Mouse (Mus musculus) hindbrain, embryonic 12.5 days (tissue): ENCODE measurements at regions not wholly inside any gene's neighbourhood (a gene's known extent, or its start where the extent isn't known, plus 50 kb on each side); places are given as distances from the start of the nearest gene placed in this dataset.

Experiments used
- ATAC-seq: fragments of 200-750 bp; cut with Nextera tagmentation; 2 replicates; pipeline ENCODE4 v1.8.0; 2017; ENCODE audit warnings: moderate TSS enrichment; ENCODE audit not compliant: low FRiP score
- H3K27ac ChIP-seq: fragments of 300-500 bp; sonication (generic); 2 replicates; pipeline ENCODE4 v1.5.1; 2016; ENCODE audit warnings: mild to moderate bottlenecking
- H3K27me3 ChIP-seq: fragments of 300-500 bp; sonication (generic); 2 replicates; pipeline ENCODE4 v1.6.1; 2016; ENCODE audit warnings: mild to moderate bottlenecking
- H3K36me3 ChIP-seq: fragments of 300-500 bp; sonication (generic); 2 replicates; pipeline ENCODE4 v1.6.1; 2016; ENCODE audit warnings: mild to moderate bottlenecking
- H3K4me1 ChIP-seq: fragments of 300-500 bp; sonication (generic); 2 replicates; pipeline ENCODE4 v1.6.1; 2016
- H3K4me2 ChIP-seq: fragments of 300-500 bp; sonication (generic); replicated peaks from 2 replicates; pipeline ENCODE4 v1.6.1; 2016; ENCODE audit warnings: mild to moderate bottlenecking
- H3K4me3 ChIP-seq: fragments of 300-500 bp; sonication (generic); 2 replicates; pipeline ENCODE4 v1.5.1; 2016; ENCODE audit warnings: mild to moderate bottlenecking
- H3K9ac ChIP-seq: fragments of 300-500 bp; sonication (generic); 2 replicates; pipeline ENCODE4 v1.6.1; 2016; ENCODE audit warnings: mild to moderate bottlenecking, moderate library complexity
- H3K9me3 ChIP-seq: fragments of 300-500 bp; sonication (generic); replicated peaks from 2 replicates; pipeline ENCODE4 v1.6.1; 2016; ENCODE audit warnings: mild to moderate bottlenecking
- WGBS: fragments of 180-500 bp; shearing (Covaris S2); methylation state at CpG from one replicate; pipeline ENCODE4 v1.1.7; 2016; 5-methylcytosine and 5-hydroxymethylcytosine counted together

DNA sequence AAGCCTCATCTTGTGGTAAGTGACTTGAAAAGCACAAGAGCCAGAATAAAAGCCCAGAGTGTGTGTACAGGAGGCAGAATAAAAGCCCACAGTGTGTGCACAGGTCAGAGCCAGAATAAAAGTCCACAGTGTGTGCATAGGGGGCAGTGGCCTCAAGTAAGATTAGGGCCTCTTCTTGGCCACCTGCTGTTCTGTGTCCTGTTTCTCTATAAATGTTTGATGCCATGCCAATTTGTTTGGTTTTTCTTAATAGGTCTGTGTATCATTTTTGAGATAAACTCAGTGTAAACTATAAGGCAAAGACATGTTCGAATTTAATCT, 148.5 kb upstream of the Cdkn2b start:
- Histone ChIP-seq H3K9me3 (no peaks in the 10 kb centered on the region), H3K4me3 (no peak overlapping the region), H3K27ac (no peak overlapping the region), H3K9ac (no peak overlapping the region), H3K36me3 (no peaks in the 10 kb centered on the region), H3K27me3 (no peaks in the 10 kb centered on the region), H3K4me2 (no peak overlapping the region), H3K4me1 (no peaks in the 10 kb centered on the region)
- WGBS = 88% methylated on average over 1 of the region's 1 CpGs
- no peak; the same call in 1 of the 2 replicates for ATAC-seq

DNA sequence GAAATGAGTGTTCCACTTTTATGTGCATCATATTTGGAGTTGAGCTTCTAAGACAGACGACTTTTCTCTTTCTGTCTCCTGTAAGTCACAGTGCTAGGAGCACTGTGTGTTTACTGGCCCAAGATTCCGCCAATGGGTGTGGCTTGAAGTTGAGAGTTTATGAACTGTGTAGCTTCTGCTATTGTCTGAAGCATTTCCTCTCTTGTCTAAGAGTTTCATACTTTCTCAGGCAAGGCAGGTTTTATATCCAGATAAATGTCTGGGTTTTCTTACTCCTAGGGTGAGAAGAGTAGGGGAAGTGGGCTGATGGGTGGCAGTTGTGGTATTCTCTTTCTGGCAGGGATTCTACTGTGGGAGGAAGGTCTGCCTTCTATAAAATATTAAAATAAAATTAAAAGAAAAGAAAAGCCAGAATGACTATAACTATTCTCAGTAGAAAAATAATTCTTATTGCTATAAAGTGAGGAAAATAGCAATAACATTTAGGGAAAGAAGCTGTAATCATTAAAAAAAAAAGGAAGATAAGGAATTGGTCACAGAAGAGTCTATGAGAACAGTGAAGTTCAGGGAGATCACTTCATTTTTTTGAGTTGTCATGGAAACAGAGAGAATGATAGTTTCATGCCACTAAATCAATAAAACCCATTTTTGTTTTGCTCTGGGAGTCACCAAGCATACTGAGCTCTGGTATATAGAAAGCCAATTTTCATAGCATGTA, 147.9 kb upstream of the Cdkn2b start:
- Histone ChIP-seq H3K27me3 (no peaks in the 10 kb centered on the region), H3K36me3 (no peaks in the 10 kb centered on the region), H3K4me1 (no peaks in the 10 kb centered on the region), H3K4me2 (no peak overlapping the region), H3K27ac (no peak overlapping the region), H3K4me3 (no peak overlapping the region), H3K9ac (no peak overlapping the region), H3K9me3 (no peaks in the 10 kb centered on the region)
- WGBS = 75% methylated on average over 2 of the region's 2 CpGs
- ATAC-seq = no peak

DNA sequence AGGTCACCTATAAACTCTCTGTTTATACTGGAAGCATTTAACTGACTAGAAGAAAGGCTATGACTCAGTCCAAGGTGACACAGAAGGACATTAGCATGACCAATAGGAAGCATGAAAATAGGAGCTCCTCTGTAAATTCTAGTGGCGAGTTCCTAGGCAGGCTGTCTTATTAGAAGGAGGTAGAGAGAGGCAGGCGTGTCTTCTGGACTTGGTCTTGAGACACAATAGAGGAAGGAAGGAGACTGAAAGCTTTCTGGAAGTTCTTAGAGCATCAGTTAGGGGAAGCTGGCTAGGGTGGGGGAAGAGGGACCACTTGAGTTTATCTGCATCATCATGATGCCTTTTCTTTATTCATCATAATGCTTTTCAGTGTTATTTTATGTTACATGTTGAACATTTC, 147.0 kb upstream of the Cdkn2b start:
- Histone ChIP-seq H3K9ac (no peak overlapping the region), H3K4me2 (no peak overlapping the region), H3K9me3 (no peaks in the 10 kb centered on the region), H3K27ac (no peak overlapping the region), H3K36me3 (no peaks in the 10 kb centered on the region), H3K27me3 (no peaks in the 10 kb centered on the region), H3K4me3 (no peak overlapping the region), H3K4me1 (no peaks in the 10 kb centered on the region)
- WGBS = 88% methylated on average over 2 of the region's 2 CpGs
- no peak for ATAC-seq

DNA sequence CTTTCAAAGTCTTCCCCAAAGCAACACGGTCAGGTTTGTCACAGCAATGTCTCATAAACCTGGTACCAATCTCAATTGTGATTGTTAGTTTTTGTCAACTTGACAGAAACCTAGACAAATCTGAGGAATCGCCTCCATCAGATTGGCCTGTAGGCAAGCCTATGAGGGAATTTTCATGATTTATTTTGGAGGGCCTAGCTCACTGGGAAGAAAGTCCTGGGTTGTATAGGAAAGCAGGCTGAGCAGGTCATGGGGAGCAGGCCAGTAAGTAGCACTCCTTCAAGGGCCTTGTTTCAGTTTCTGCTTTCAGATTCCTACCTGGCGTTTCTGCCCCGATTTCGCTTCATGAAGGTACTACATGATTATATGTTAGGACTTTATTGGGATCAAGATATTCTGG, 144.1 kb upstream of the Cdkn2b start:
- 93% methylated on average over 5 of the region's 5 CpGs for WGBS
- Histone ChIP-seq H3K9me3 (no peaks in the 10 kb centered on the region), H3K27me3 (no peaks in the 10 kb centered on the region), H3K4me2 (no peak overlapping the region), H3K4me1 (no peaks in the 10 kb centered on the region), H3K9ac (no peak overlapping the region), H3K4me3 (no peak overlapping the region), H3K36me3 (no peaks in the 10 kb centered on the region), H3K27ac (no peak overlapping the region)
- ATAC-seq = no peak

DNA sequence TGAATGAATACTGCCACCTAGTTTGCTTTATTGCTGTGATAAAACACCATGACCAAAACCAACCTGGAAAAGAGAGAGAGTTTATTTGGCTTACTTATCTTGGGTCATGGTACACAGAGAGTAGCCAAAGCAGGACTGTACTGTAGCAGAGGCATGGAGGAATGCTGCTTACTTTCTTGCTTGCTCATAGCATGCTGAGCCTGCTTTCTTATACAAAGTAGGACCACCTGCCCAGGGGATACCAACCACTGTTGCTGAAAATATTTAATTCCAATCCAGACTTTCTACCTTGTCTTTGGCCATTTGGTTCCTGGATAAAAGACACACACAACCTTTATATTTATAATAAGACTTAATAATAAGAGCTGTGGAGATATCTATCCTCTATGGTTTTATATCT, 142.2 kb upstream of the Cdkn2b start:
- Histone ChIP-seq H3K27me3 (no peaks in the 10 kb centered on the region), H3K36me3 (no peaks in the 10 kb centered on the region), H3K9ac (no peak overlapping the region), H3K27ac (no peak overlapping the region), H3K4me2 (no peak overlapping the region), H3K9me3 (no peaks in the 10 kb centered on the region), H3K4me3 (no peak overlapping the region), H3K4me1 (no peaks in the 10 kb centered on the region)
- ATAC-seq = no peak

GRCm38 (mm10) chr4:89451741-89452140, 140.9 kb upstream of the Cdkn2b start:
- Histone ChIP-seq H3K27me3 (no peaks in the 10 kb centered on the region), H3K9ac (no peak overlapping the region), H3K36me3 (no peaks in the 10 kb centered on the region), H3K4me3 (no peak overlapping the region), H3K27ac (no peak overlapping the region), H3K9me3 (no peaks in the 10 kb centered on the region), H3K4me2 (no peak overlapping the region), H3K4me1 (no peaks in the 10 kb centered on the region)
- no peak for ATAC-seq
- whole genome bisulfite sequencing = 82% methylated on average over 2 of the region's 2 CpGs

DNA sequence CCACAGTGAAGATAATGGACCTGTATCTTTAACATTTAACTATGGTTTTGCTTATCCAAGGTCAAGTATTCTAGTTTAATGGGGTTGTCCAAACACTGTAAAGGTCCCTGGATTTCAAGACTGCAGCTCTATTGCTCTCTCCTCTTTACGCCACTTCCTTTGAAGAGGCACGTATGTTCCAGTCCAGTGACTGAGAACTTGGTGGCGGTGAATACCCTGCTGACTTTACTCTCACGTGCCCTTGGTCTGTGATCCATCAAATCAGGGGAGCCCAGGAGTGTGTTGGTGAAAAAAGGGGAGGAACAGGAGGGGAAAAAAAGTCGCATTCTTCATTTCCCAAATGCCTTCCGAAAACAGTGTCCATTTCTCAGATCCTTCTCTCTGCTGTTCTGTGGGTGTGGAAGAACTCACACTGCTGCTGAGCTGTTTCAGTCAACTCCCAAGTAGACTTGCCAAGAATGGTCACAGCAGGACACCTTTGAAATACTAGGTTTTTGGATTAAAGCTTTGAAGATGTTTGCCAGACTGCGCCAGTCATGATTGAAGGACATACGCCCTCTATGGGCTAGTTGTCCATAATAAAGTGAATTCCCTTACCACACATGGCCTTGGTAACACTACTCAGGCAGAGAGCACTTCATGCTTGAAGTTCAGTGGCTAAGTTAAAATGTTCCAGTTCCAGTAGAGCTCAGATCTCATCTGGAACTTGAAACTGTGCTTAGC, 136.1 kb upstream of the Cdkn2b start:
- Histone ChIP-seq H3K27ac (no peak overlapping the region), H3K4me2 (no peak overlapping the region), H3K4me3 (no peak overlapping the region), H3K36me3 (no peaks in the 10 kb centered on the region), H3K9ac (no peak overlapping the region), H3K4me1 (no peaks in the 10 kb centered on the region), H3K9me3 (no peaks in the 10 kb centered on the region), H3K27me3 (no peaks in the 10 kb centered on the region)
- 55% methylated on average over 8 of the region's 8 CpGs for WGBS
- no peak for ATAC-seq

DNA sequence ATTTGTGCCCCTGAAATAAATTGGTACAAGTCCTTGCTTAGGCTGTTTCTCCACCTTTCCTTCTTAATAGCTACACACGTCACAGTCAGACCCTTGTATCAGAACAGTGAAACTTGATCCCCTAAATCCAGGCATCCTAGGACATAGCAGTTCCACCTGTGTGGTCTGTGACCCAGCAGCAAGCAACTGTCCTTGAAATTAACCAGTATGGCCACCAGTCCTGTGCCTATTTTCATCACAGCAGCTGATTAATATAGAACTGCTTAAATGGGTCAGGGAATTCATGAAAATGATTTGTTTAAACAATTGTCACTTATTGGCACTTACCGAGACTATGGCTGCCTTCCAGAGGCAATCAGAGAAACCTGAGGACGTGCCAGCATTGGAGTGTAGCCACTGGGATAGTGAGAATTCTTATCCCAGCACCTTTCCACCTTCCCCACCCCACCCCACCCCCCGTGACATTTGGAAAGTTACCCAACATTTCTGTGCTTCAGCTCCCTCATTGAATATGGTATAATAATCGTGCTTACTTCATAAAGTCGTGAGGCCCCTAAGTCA, 135.4 kb upstream of the Cdkn2b start:
- no peak overlapping the region for H3K4me3 ChIP-seq
- H3K9ac ChIP-seq = no peak overlapping the region
- no peaks in the 10 kb centered on the region for H3K27me3 ChIP-seq
- ATAC-seq = no peak
- no peak overlapping the region for H3K4me2 ChIP-seq
- WGBS = 75% methylated on average over 6 of the region's 6 CpGs
- H3K27ac ChIP-seq = no peak overlapping the region
- no peaks in the 10 kb centered on the region for H3K4me1 ChIP-seq
- H3K9me3 ChIP-seq = no peaks in the 10 kb centered on the region
- H3K36me3 ChIP-seq = no peaks in the 10 kb centered on the region

- WGBS = 61% methylated on average over 11 of the region's 11 CpGs
Observed at GRCm38 (mm10) chr4:89445214-89446155, 134.6 kb upstream of the Cdkn2b start.

GRCm38 (mm10) chr4:89442526-89442925, 131.7 kb upstream of the Cdkn2b start:
- Histone ChIP-seq H3K4me2 (no peak overlapping the region), H3K27me3 (no peaks in the 10 kb centered on the region), H3K36me3 (no peaks in the 10 kb centered on the region), H3K4me3 (no peak overlapping the region), H3K9me3 (no peaks in the 10 kb centered on the region), H3K27ac (no peak overlapping the region), H3K9ac (no peak overlapping the region), H3K4me1 (no peaks in the 10 kb centered on the region)
- 90% methylated on average over 1 of the region's 1 CpGs for whole genome bisulfite sequencing
- no peak for ATAC-seq

More at GRCm38 (mm10) chr4:89445214-89446155, 134.6 kb upstream of the Cdkn2b start:
- H3K4me2 ChIP-seq = no peak overlapping the region
- H3K4me1 ChIP-seq = no peaks in the 10 kb centered on the region
- no peaks in the 10 kb centered on the region for H3K27me3 ChIP-seq
- H3K9me3 ChIP-seq = no peaks in the 10 kb centered on the region
- no peak overlapping the region for H3K9ac ChIP-seq
- H3K36me3 ChIP-seq = no peaks in the 10 kb centered on the region
- no peak overlapping the region for H3K27ac ChIP-seq
- no peak overlapping the region for H3K4me3 ChIP-seq
- ATAC-seq = no peak

GRCm38 (mm10) chr4:89440821-89441220, 130.0 kb upstream of the Cdkn2b start:
- Histone ChIP-seq H3K36me3 (no peaks in the 10 kb centered on the region), H3K9me3 (no peaks in the 10 kb centered on the region), H3K4me1 (no peaks in the 10 kb centered on the region), H3K4me2 (no peak overlapping the region), H3K27ac (no peak overlapping the region), H3K9ac (no peak overlapping the region), H3K4me3 (no peak overlapping the region), H3K27me3 (no peaks in the 10 kb centered on the region)
- WGBS = 73% methylated on average over 3 of the region's 3 CpGs
- ATAC-seq = no peak

GRCm38 (mm10) chr4:89440326-89440725, 129.5 kb upstream of the Cdkn2b start:
- no peak for ATAC-seq
- Histone ChIP-seq H3K4me2 (no peak overlapping the region), H3K27ac (no peak overlapping the region), H3K27me3 (no peaks in the 10 kb centered on the region), H3K4me3 (no peak overlapping the region), H3K36me3 (no peaks in the 10 kb centered on the region), H3K9ac (no peak overlapping the region), H3K9me3 (no peaks in the 10 kb centered on the region), H3K4me1 (no peaks in the 10 kb centered on the region)
- WGBS = 73% methylated on average over 4 of the region's 4 CpGs
